Mouse (Mus musculus): ENCODE results near the gene Prpf18. TPM values are rescaled to one million over a fixed set of nuclear protein-coding genes. Genes with fewer than 3 reads are reported as not detected.

Prpf18 gene
- polyA plus RNA-seq, 1 experiment, result 11.1 TPM

DNA sequence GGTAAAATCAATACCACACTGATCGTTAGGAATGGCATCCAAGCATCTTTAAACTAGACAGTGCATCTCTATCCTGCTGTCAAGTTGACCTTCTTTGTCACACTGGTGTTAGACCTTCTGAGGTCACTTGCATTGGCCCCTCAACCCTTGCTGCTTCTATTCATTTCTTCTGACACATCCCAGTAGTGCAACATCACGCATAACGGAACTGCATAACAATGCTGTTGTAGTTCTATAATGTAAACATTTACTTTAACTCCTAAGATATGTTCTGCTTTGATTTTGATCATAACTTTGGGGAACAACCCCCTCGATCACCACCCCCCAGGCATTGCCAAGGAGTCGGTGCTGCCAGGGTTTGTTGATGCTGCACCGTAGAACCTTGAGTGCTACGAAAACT is 75.9 kb downstream of the Prpf18 start:
- no peak overlapping the region for H3K27ac ChIP-seq (ENCODE audit: control insufficient read depth, insufficient read depth, low read depth, low read length)
- TF ChIP-seq POLR2A (IDR thresholded peaks at IDR 0.05; ENCODE audit: control insufficient read depth, low read depth, low read length), result no peak
- no peak for TF ChIP-seq CTCF (IDR thresholded peaks at IDR 0.05; ENCODE audit: control insufficient read depth, insufficient read depth, insufficient replicate concordance, low read depth, low read length)
- H3K36me3 ChIP-seq (ENCODE audit: control insufficient read depth, insufficient read depth, low read length), result no peaks in the 10 kb centered on the region

DNA sequence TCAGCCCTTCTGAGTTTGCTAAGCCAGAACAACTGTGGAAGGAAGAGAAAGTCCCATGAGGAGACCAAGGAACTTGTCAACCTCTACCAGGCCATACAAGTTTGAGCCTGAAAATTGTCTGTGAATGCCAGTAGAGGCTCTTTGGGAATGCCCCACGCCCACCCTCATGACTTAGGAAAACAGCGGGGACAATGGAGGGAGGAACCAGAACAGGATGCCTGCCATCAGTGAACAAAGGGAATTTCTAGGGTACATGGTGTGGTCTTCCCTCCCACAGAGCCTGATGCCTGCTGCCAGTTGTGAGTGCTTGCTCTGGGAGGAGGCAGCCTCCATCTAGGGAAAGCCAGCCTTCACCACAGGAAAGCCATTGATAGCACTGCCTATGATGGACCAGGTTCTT is 76.8 kb downstream of the Prpf18 start:
- Histone ChIP-seq H3K27me3 (ENCODE audit: control insufficient read depth, insufficient read depth, low read length) (no peaks in the 10 kb centered on the region), H3K4me1 (ENCODE audit: control insufficient read depth, insufficient read depth, low read length) (no peaks in the 10 kb centered on the region), H3K27ac (ENCODE audit: control insufficient read depth, insufficient read depth, low read depth, low read length) (no peak overlapping the region), H3K4me3 (ENCODE audit: control insufficient read depth, low read depth, low read length) (no peak overlapping the region), H3K36me3 (ENCODE audit: control insufficient read depth, insufficient read depth, low read length) (no peaks in the 10 kb centered on the region)
- TF ChIP-seq CTCF (IDR thresholded peaks at IDR 0.05; ENCODE audit: control insufficient read depth, insufficient read depth, insufficient replicate concordance, low read depth, low read length) (no peak), POLR2A (IDR thresholded peaks at IDR 0.05; ENCODE audit: control insufficient read depth, low read depth, low read length) (no peak)

More for the DNA sequence above, 75.9 kb downstream of the Prpf18 start:
- Histone ChIP-seq H3K4me1 (ENCODE audit: control insufficient read depth, insufficient read depth, low read length) (no peaks in the 10 kb centered on the region), H3K4me3 (ENCODE audit: control insufficient read depth, low read depth, low read length) (no peak overlapping the region), H3K27me3 (ENCODE audit: control insufficient read depth, insufficient read depth, low read length) (no peaks in the 10 kb centered on the region)

DNA sequence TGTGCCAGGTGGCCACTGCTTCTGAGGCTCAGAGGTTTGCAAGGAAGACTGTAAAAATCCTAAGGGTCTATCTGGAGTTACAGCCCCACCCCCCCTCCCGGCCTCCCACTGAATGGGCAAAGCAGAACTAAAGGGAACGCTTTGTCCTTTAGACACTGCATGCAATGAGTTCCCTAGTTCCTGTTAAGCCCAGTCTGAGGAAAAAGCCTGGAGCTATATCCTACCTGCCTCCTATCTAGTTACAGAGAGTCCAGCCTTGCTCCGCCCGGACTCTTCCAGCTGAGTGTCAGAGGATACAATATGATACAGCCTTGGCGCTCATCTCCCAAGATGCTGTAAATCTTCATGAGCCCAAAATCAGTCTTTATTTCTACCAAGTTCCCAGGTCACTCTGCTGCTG is 77.7 kb downstream of the Prpf18 start:
- no peak overlapping the region for H3K27ac ChIP-seq (ENCODE audit: control insufficient read depth, insufficient read depth, low read depth, low read length)
- H3K4me3 ChIP-seq (ENCODE audit: control insufficient read depth, low read depth, low read length), result no peak overlapping the region
- no peaks in the 10 kb centered on the region for H3K27me3 ChIP-seq (ENCODE audit: control insufficient read depth, insufficient read depth, low read length)
- TF ChIP-seq CTCF (IDR thresholded peaks at IDR 0.05; ENCODE audit: control insufficient read depth, insufficient read depth, insufficient replicate concordance, low read depth, low read length) (no peak), POLR2A (IDR thresholded peaks at IDR 0.05; ENCODE audit: control insufficient read depth, low read depth, low read length) (no peak)
- H3K36me3 ChIP-seq (ENCODE audit: control insufficient read depth, insufficient read depth, low read length), result no peaks in the 10 kb centered on the region
- H3K4me1 ChIP-seq (ENCODE audit: control insufficient read depth, insufficient read depth, low read length), result no peaks in the 10 kb centered on the region

DNA sequence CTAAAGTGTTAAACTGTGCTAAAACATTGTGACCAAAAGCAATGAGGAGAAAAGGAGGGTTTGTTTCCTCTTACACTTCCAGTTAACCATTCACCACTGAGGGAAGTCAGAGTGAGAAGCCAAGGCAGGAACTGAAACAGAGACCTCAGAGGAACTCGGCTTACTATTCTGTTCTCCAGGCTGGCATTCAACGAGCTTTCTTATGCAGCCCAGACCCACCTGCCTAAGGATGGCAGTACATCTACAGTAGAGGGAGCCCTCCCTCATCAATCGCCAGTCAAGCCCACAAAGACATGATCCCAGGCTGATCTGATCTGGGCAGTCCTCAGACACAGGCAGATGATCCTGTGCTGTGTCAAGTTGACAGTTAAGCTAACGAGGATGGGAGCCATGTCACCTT is 78.5 kb downstream of the Prpf18 start:
- TF ChIP-seq CTCF (IDR thresholded peaks at IDR 0.05; ENCODE audit: control insufficient read depth, insufficient read depth, insufficient replicate concordance, low read depth, low read length) (no peak), POLR2A (IDR thresholded peaks at IDR 0.05; ENCODE audit: control insufficient read depth, low read depth, low read length) (no peak)
- Histone ChIP-seq H3K4me1 (ENCODE audit: control insufficient read depth, insufficient read depth, low read length) (no peaks in the 10 kb centered on the region), H3K27ac (ENCODE audit: control insufficient read depth, insufficient read depth, low read depth, low read length) (no peak overlapping the region), H3K4me3 (ENCODE audit: control insufficient read depth, low read depth, low read length) (no peak overlapping the region), H3K36me3 (ENCODE audit: control insufficient read depth, insufficient read depth, low read length) (no peaks in the 10 kb centered on the region), H3K27me3 (ENCODE audit: control insufficient read depth, insufficient read depth, low read length) (no peaks in the 10 kb centered on the region)

DNA sequence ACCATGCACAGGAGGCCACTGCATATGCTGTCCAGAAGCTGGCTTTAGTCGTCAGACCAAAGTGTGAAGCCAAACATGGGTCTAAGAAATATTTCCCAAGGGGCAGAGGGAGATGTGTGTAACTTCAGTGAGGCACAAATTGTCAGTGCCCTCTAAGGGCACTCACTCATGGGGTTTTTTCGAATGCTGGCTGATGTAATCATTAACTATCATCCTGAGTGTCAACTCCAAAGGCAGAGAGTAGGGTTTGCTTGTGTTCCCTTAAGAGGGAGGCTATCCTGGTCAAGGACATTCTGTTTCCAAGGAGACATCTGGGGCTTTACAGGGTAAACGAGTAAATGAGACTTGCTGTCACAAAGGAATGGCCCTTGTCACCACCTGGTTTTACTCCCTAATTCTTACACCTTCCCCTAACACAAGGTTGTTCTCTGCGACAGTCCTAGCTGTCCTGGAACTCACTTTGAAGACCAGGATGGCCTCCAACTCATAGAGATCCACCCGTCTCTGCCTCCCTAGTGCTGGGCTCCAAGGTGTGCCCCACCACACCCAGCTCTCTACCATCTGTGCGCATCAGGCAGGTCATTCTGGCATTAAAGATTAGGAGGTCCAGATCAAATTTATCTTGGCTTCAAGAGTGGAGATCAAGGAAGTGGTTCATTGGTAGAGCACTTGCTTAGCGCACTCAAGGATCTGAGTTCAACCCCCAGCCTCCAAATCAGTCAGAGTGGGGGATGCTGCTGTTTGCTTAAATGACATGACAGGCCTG is 79.2 kb downstream of the Prpf18 start:
- no peak for TF ChIP-seq POLR2A (IDR thresholded peaks at IDR 0.05; ENCODE audit: control insufficient read depth, low read depth, low read length)
- H3K36me3 ChIP-seq (ENCODE audit: control insufficient read depth, insufficient read depth, low read length), result no peaks in the 10 kb centered on the region
- H3K27ac ChIP-seq (ENCODE audit: control insufficient read depth, insufficient read depth, low read depth, low read length), result no peak overlapping the region
- H3K27me3 ChIP-seq (ENCODE audit: control insufficient read depth, insufficient read depth, low read length), result no peaks in the 10 kb centered on the region
- no peaks in the 10 kb centered on the region for H3K4me1 ChIP-seq (ENCODE audit: control insufficient read depth, insufficient read depth, low read length)
- no peak overlapping the region for H3K4me3 ChIP-seq (ENCODE audit: control insufficient read depth, low read depth, low read length)

Other genes with a start within 250 kb of the Prpf18 start
- gene Bend7, start 65.7 kb upstream of the Prpf18 start, polyA plus RNA-seq (2012; rRNA removed), result 0.49 and 0.51 TPM in 2 replicates
- 5.8 and 6.0 TPM in 2 replicates for gene Sephs1, start 229.5 kb upstream of the Prpf18 start, polyA plus RNA-seq (2012; rRNA removed)